Mouse (Mus musculus) ES-CJ7 (cell line): ENCODE results near the gene 6430531B16Rik.

ENCODE experiments used
- DNase-seq: peaks from one replicate; pipeline ENCODE4 v3.0.0; 2011; ENCODE audit warnings: low read depth, low spot score

The 6430531B16Rik gene

DNA sequence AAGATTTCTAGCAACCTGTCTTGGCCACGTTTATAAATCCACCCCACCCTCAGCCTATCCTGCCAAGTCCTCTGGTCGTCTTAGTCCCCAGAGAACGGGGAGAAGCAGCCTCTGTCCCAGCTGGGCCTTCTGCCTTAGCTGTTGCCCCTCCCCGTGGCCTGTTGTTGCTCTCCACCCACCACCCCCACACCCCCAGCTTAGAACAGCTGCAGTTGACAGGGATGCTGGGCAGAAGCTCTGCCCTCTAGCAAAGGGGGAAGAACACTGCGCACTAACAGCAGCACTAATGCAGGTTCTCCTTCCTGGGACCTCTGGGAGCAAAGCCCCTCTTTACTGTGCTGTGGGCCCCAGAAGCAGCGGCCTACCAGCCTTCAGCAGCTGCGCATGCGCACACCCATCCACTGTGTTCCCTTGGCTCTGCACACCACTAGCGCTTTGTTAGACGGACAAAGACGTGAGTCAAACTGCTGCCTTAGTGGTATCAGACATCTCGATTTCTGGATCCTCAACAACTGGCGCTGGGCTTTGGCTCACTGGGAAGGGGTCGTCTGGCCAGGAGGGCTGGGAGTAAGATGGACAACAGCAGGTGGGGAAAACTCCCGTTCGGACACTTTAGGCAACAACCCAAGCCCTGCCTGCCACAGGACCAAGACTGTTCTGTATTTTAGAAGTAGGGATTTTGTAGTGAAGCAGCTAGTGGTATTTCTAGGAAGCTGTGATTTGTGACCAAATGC lies 37.9 kb downstream of the 6430531B16Rik start:
- peak; percentile 82 for DNase-seq

GRCm38 (mm10) chr7:139937810-139938209 lies 40.7 kb downstream of the 6430531B16Rik start:
- DNase-seq, result peak; percentile 40

- DNase-seq, result no peak
Measured at GRCm38 (mm10) chr7:139937138-139937537, 41.4 kb downstream of the 6430531B16Rik start.

- DNase-seq, result no peak
Measured at GRCm38 (mm10) chr7:139936705-139937104, 41.9 kb downstream of the 6430531B16Rik start.

- peak; percentile 68 for DNase-seq
Measured at GRCm38 (mm10) chr7:139930732-139931131, 47.8 kb downstream of the 6430531B16Rik start.
